Mouse (Mus musculus) lung, adult 2 months (tissue): ENCODE data around the gene Tnfsf15. TPM values are rescaled to one million over a fixed set of nuclear protein-coding genes. Genes with fewer than 3 reads are reported as not detected.

Experiments used
- DNase-seq: peaks from one replicate; pipeline ENCODE4 v3.0.0; 2022
- H3K4me1 ChIP-seq: fragments of 200-500 bp; 2 replicates; pipeline ENCODE4 v1.6.1; 2011; ENCODE audit warnings: low read length; ENCODE audit not compliant: control insufficient read depth, insufficient read depth
- H3K4me3 ChIP-seq: fragments of 200-500 bp; replicated peaks from 2 replicates; pipeline ENCODE3; 2011; ENCODE audit warnings: low read depth, mild to moderate bottlenecking, control low read depth, low read length; ENCODE audit errors: extremely low read depth
- CTCF ChIP-seq: fragments of 200-500 bp; IDR thresholded peaks from 2 replicates; pipeline ENCODE4 v1.5.1; 2011; ENCODE audit warnings: mild to moderate bottlenecking, low read length, control low read depth; ENCODE audit not compliant: insufficient read depth
- POLR2A ChIP-seq: fragments of 200-500 bp; IDR thresholded peaks from 2 replicates; pipeline ENCODE4 v1.6.1; 2011; ENCODE audit warnings: low read depth, mild to moderate bottlenecking, control low read depth, low read length, borderline replicate concordance; ENCODE audit errors: extremely low read depth
- WGBS: fragments of 180-500 bp; shearing (Covaris S2); methylation state at CpG from one replicate; pipeline ENCODE4 v1.1.7; 2018; 5-methylcytosine and 5-hydroxymethylcytosine counted together
- polyA plus RNA-seq: library from polyadenylated mRNA; depleted of rRNA; stranded (reverse); fragments of >200 nt; gene quantifications from 2 replicates; pipeline ENCODE4 v1.2.3, GENCODE M21; 2012; rRNA removed

Tnfsf15 gene
- polyA plus RNA-seq, 1 experiment: 0.56 TPM

- DNase-seq: no peak
- no peak for TF ChIP-seq POLR2A
- TF ChIP-seq CTCF: no peak
- H3K4me1 ChIP-seq: no peaks in the 10 kb centered on the region
- H3K4me3 ChIP-seq: no peak overlapping the region
Measured at GRCm38 (mm10) chr4:63692351-63692750, 52.6 kb downstream of the Tnfsf15 start.

- no peaks in the 10 kb centered on the region; the same call in 1 of the 2 replicates for H3K4me1 ChIP-seq
- no peak for DNase-seq
- 56% methylated on average over 8 of the region's 8 CpGs for WGBS
- no peak overlapping the region for H3K4me3 ChIP-seq
- no peak for TF ChIP-seq POLR2A
- no peak for TF ChIP-seq CTCF
Measured at GRCm38 (mm10) chr4:63687429-63687828, 57.5 kb downstream of the Tnfsf15 start.

DNA sequence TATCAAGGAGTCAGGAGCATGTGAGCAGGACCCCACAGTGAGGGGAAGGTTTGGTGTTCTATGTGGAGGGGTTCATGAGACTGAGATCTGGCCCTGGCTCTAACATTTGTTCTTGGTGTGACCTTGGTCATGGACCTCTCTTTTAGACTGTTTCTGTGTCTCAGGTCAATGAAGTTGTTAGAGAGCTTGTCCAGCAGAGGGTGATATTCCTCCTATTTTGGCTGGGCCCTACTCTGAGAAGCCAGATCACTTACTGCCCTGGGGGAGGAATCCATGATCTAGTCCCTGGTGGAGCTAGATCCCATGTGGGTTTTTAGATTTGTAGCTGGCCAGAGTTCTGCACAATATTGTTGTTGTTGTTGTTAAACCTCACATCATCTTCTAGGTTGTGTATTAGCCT lies 58.8 kb downstream of the Tnfsf15 start:
- peak; percentile 15; the same call in 1 of the 2 replicates for TF ChIP-seq CTCF
- TF ChIP-seq POLR2A: no peak
- Histone ChIP-seq H3K4me1 (no peaks in the 10 kb centered on the region; the same call in 1 of the 2 replicates), H3K4me3 (no peak overlapping the region)
- DNase-seq: peak; percentile 25

DNA sequence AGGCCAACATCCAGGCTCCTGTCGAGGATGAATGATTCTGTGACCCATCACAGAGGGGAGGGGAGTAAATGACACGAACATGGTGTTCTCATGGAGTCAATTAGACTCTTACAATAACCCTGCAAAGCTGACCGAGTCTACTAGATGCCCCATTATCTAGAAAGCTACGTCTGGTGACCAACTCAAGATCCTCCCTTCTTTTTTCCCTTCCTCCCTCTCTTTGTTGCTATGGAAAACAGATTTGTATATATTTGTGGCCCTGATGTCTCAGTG lies 59.7 kb downstream of the Tnfsf15 start:
- TF ChIP-seq CTCF (no peak), POLR2A (no peak)
- no peak for DNase-seq
- WGBS: 33% methylated on average over 4 of the region's 4 CpGs

GRCm38 (mm10) chr4:63684412-63685252 lies 60.3 kb downstream of the Tnfsf15 start:
- TF ChIP-seq POLR2A (no peak), CTCF (no peak)
- WGBS: 53% methylated on average over 10 of the region's 10 CpGs
- H3K4me1 ChIP-seq: no peaks in the 10 kb centered on the region; the same call in 1 of the 2 replicates
- no peak for DNase-seq
- no peak overlapping the region for H3K4me3 ChIP-seq

More for the DNA sequence above, 59.7 kb downstream of the Tnfsf15 start:
- Histone ChIP-seq H3K4me1 (no peaks in the 10 kb centered on the region; the same call in 1 of the 2 replicates), H3K4me3 (no peak overlapping the region)

GRCm38 (mm10) chr4:63683716-63684115 lies 61.2 kb downstream of the Tnfsf15 start:
- no peak for TF ChIP-seq POLR2A
- TF ChIP-seq CTCF: no peak
- Histone ChIP-seq H3K4me1 (no peaks in the 10 kb centered on the region; the same call in 1 of the 2 replicates), H3K4me3 (no peak overlapping the region)
- no peak for DNase-seq
- WGBS: 86% methylated on average over 6 of the region's 6 CpGs

GRCm38 (mm10) chr4:63683056-63683455 lies 61.9 kb downstream of the Tnfsf15 start:
- TF ChIP-seq POLR2A (no peak), CTCF (no peak)
- Histone ChIP-seq H3K4me3 (no peak overlapping the region), H3K4me1 (no peaks in the 10 kb centered on the region; the same call in 1 of the 2 replicates)
- no peak for DNase-seq
- 55% methylated on average over 11 of the region's 11 CpGs for WGBS

DNA sequence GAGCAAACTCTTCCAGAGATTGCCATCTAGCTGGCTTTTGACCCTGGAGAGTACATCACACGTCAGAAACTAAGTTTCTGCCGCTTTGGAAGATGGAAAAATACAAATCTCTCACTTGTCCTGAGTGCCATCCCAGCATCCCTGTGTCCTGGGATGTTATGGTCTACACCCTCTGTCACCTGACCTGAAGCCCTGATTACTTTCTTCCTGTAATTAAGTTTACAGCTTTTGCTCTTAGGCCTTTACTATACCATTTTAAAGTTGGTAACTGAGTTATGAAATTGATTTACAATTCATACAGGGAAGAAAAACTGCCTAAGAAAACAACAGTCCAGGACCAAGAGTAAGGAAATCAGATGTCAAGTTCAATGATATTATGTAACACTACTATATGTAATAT lies 62.5 kb downstream of the Tnfsf15 start:
- no peak for TF ChIP-seq CTCF
- no peak for TF ChIP-seq POLR2A
- 69% methylated on average over 2 of the region's 2 CpGs for WGBS
- no peak overlapping the region for H3K4me3 ChIP-seq
- no peak for DNase-seq
- H3K4me1 ChIP-seq: no peaks in the 10 kb centered on the region; the same call in 1 of the 2 replicates

- WGBS: 90% methylated on average over 3 of the region's 3 CpGs
- DNase-seq: no peak
Measured at GRCm38 (mm10) chr4:63681557-63681956, 63.4 kb downstream of the Tnfsf15 start.

More at GRCm38 (mm10) chr4:63681557-63681956, 63.4 kb downstream of the Tnfsf15 start:
- Histone ChIP-seq H3K4me1 (no peaks in the 10 kb centered on the region; the same call in 1 of the 2 replicates), H3K4me3 (no peak overlapping the region)
- no peak for TF ChIP-seq POLR2A
- no peak for TF ChIP-seq CTCF

Other genes starting within 250 kb of the Tnfsf15 start
- gene Whrn, start 249.1 kb downstream of the Tnfsf15 start, polyA plus RNA-seq: 6.4 and 7.8 TPM in 2 replicates
- 48.3 and 56.6 TPM in 2 replicates for gene Atp6v1g1, start 200.3 kb downstream of the Tnfsf15 start, polyA plus RNA-seq
- 11.2 and 15.2 TPM in 2 replicates for gene Tmem268, start 186.3 kb downstream of the Tnfsf15 start, polyA plus RNA-seq
- not detected in 2 replicates for gene Gm11213, start 139.9 kb downstream of the Tnfsf15 start, polyA plus RNA-seq
- gene Tex48, start 122.7 kb downstream of the Tnfsf15 start, polyA plus RNA-seq: not detected in 2 replicates
- not detected in 2 replicates for gene Gm11214, start 81.7 kb downstream of the Tnfsf15 start, polyA plus RNA-seq
- gene Tnfsf8, start 116.2 kb upstream of the Tnfsf15 start, polyA plus RNA-seq: 0.11 and 0.18 TPM in 2 replicates